Mouse (Mus musculus): ENCODE data around the gene Pik3r6. TPM values are rescaled to one million over a fixed set of nuclear protein-coding genes. Genes with fewer than 3 reads are reported as not detected.

The Pik3r6 gene
- polyA plus RNA-seq, 1 experiment = 5.4 TPM

DNA sequence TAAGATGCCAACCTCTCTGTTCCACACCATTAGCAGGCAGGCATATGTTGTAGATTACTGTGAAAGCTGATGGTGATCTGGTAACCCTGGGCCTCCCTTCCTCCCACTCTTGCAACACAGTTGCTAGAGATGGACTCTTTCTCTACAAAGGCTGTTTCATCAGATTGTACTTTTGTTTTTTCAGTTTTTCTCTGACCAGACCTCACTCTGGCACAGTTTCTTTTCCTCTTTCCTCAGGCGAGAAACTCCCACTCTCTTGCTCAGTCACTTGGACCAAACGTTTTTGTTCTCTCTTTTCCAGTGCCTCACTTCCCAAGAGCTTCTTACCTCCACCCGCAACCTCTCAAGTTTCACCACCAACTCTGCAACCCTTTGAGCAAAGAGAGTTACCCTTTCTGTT lies 11.2 kb downstream of the Pik3r6 start:
- H3K4me3 ChIP-seq (ENCODE audit: control insufficient read depth, low read depth, low read length) = no peak overlapping the region
- no peaks in the 10 kb centered on the region for H3K4me1 ChIP-seq (ENCODE audit: control insufficient read depth, insufficient read depth, low read length)
- TF ChIP-seq CTCF (IDR thresholded peaks at IDR 0.05; ENCODE audit: control insufficient read depth, insufficient read depth, insufficient replicate concordance, low read depth, low read length) (no peak), POLR2A (IDR thresholded peaks at IDR 0.05; ENCODE audit: control insufficient read depth, low read depth, low read length) (no peak)
- no peak overlapping the region for H3K27ac ChIP-seq (ENCODE audit: control insufficient read depth, insufficient read depth, low read depth, low read length)
- H3K27me3 ChIP-seq (ENCODE audit: control insufficient read depth, insufficient read depth, low read length) = no peaks in the 10 kb centered on the region
- H3K36me3 ChIP-seq (ENCODE audit: control insufficient read depth, insufficient read depth, low read length) = no peaks in the 10 kb centered on the region

DNA sequence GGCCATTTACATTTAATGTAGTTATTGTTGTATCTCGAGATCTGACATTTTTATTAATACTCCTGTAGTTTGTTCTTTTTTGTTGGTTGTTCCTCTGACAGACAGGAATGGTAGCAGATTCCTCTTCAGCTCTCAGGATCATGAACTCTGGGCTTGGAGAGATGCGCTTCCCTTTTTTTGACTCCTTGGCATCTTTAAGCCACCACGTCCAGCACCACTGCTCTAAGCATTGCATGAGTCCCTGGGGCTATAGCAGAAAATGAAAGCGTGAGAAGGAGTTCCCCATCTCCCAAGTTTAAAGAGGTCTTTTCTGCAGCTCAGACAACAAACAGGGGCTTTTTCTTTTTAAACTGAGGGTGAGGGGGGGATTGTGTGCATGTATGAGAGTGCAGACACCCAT lies 16.5 kb downstream of the Pik3r6 start:
- Histone ChIP-seq H3K4me3 (ENCODE audit: control insufficient read depth, low read depth, low read length) (no peak overlapping the region), H3K27ac (ENCODE audit: control insufficient read depth, insufficient read depth, low read depth, low read length) (no peak overlapping the region), H3K27me3 (ENCODE audit: control insufficient read depth, insufficient read depth, low read length) (no peaks in the 10 kb centered on the region), H3K4me1 (ENCODE audit: control insufficient read depth, insufficient read depth, low read length) (no peaks in the 10 kb centered on the region), H3K36me3 (ENCODE audit: control insufficient read depth, insufficient read depth, low read length) (no peaks in the 10 kb centered on the region)
- no peak for TF ChIP-seq POLR2A (IDR thresholded peaks at IDR 0.05; ENCODE audit: control insufficient read depth, low read depth, low read length)
- TF ChIP-seq CTCF (IDR thresholded peaks at IDR 0.05; ENCODE audit: control insufficient read depth, insufficient read depth, insufficient replicate concordance, low read depth, low read length) = no peak

DNA sequence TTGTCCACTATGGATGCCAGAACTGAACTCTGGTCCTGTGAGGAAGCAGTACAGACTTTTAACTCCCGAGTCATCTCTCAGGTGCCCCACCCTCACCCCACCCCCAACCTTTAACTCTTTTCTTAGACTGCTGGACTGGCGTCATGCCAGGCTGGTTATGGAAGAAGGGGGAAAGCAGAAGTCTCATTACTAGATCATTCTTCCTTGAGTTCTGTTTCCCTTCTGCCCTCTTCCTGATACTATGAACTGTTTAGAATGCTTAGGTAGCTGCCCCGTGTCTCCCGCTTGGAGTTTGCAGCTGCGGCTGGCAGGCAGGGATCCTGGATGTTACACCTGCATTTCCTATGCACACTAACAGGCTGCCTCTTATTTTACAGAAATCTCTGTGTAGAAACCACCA lies 17.0 kb downstream of the Pik3r6 start:
- Histone ChIP-seq H3K27ac (ENCODE audit: control insufficient read depth, insufficient read depth, low read depth, low read length) (no peak overlapping the region), H3K27me3 (ENCODE audit: control insufficient read depth, insufficient read depth, low read length) (no peaks in the 10 kb centered on the region), H3K4me1 (ENCODE audit: control insufficient read depth, insufficient read depth, low read length) (no peaks in the 10 kb centered on the region), H3K4me3 (ENCODE audit: control insufficient read depth, low read depth, low read length) (no peak overlapping the region), H3K36me3 (ENCODE audit: control insufficient read depth, insufficient read depth, low read length) (no peaks in the 10 kb centered on the region)
- TF ChIP-seq CTCF (IDR thresholded peaks at IDR 0.05; ENCODE audit: control insufficient read depth, insufficient read depth, insufficient replicate concordance, low read depth, low read length) (no peak), POLR2A (IDR thresholded peaks at IDR 0.05; ENCODE audit: control insufficient read depth, low read depth, low read length) (no peak)

DNA sequence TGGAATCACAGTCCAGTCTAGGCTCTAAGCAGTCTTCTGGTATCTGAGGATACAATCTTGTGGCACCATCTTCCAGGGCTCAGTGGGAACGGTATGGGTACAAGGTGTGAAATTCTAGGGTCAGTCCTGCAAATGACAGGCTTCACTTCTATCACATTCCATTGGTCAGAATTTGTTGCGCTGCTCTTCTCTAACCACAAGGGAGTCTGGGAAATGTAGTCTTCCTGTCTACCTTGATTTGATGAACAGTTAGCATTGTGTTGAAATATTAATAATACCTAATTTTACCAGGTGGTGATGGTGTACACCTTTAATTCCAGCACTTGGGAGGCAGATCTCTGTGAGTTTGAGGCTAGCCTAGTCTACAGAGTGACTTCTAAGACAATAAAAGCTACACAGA lies 17.6 kb downstream of the Pik3r6 start:
- H3K36me3 ChIP-seq (ENCODE audit: control insufficient read depth, insufficient read depth, low read length) = no peaks in the 10 kb centered on the region
- TF ChIP-seq POLR2A (IDR thresholded peaks at IDR 0.05; ENCODE audit: control insufficient read depth, low read depth, low read length) (no peak), CTCF (IDR thresholded peaks at IDR 0.05; ENCODE audit: control insufficient read depth, insufficient read depth, insufficient replicate concordance, low read depth, low read length) (no peak)
- no peak overlapping the region for H3K4me3 ChIP-seq (ENCODE audit: control insufficient read depth, low read depth, low read length)
- H3K27ac ChIP-seq (ENCODE audit: control insufficient read depth, insufficient read depth, low read depth, low read length) = no peak overlapping the region
- no peaks in the 10 kb centered on the region for H3K27me3 ChIP-seq (ENCODE audit: control insufficient read depth, insufficient read depth, low read length)
- no peaks in the 10 kb centered on the region for H3K4me1 ChIP-seq (ENCODE audit: control insufficient read depth, insufficient read depth, low read length)

DNA sequence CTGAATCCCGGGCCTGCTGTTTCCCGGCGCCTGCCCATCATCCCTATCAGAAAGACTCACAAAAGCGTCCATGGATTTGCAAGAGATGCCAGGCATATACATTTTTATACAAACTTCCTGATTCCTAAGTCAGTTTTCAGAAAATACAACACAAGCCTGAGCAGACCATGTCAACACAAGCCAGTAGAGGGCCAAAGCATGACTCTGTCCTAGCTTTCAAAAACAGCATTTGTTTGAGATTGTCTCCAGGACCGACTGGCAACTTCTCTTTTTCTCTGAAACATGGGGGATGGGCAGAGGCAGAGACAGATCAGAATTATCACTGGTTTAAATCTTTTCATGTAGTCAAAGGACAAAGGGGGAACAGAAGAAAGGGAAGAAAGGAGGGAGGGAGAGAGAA lies 18.5 kb downstream of the Pik3r6 start:
- H3K27me3 ChIP-seq (ENCODE audit: control insufficient read depth, insufficient read depth, low read length) = no peaks in the 10 kb centered on the region
- H3K36me3 ChIP-seq (ENCODE audit: control insufficient read depth, insufficient read depth, low read length) = no peaks in the 10 kb centered on the region
- no peak overlapping the region for H3K27ac ChIP-seq (ENCODE audit: control insufficient read depth, insufficient read depth, low read depth, low read length)
- no peaks in the 10 kb centered on the region for H3K4me1 ChIP-seq (ENCODE audit: control insufficient read depth, insufficient read depth, low read length)
- TF ChIP-seq POLR2A (IDR thresholded peaks at IDR 0.05; ENCODE audit: control insufficient read depth, low read depth, low read length) (no peak), CTCF (IDR thresholded peaks at IDR 0.05; ENCODE audit: control insufficient read depth, insufficient read depth, insufficient replicate concordance, low read depth, low read length) (no peak)
- no peak overlapping the region for H3K4me3 ChIP-seq (ENCODE audit: control insufficient read depth, low read depth, low read length)

DNA sequence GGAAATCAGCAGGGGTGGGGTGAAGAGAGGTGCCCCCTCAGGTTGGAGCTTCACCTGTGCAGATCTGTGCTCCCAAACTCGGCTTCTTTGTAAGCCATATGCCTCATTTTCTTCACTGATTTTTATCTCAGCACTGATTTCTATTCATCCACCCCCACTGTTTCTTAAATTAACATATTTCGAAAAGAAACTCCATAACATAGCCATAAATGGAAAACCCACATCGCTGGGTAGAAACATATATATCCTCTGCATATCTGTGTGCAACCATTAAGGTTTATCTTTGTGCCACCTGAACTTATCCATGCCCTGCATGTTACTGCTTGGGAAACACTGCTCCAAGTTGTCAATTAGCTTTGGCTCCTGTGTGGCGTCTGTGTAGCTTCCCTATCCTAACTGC lies 23.6 kb downstream of the Pik3r6 start:
- Histone ChIP-seq H3K27me3 (ENCODE audit: control insufficient read depth, insufficient read depth, low read length) (no peaks in the 10 kb centered on the region), H3K4me3 (ENCODE audit: control insufficient read depth, low read depth, low read length) (no peak overlapping the region), H3K27ac (ENCODE audit: control insufficient read depth, insufficient read depth, low read depth, low read length) (no peak overlapping the region), H3K4me1 (ENCODE audit: control insufficient read depth, insufficient read depth, low read length) (no peaks in the 10 kb centered on the region), H3K36me3 (ENCODE audit: control insufficient read depth, insufficient read depth, low read length) (no peaks in the 10 kb centered on the region)
- TF ChIP-seq CTCF (IDR thresholded peaks at IDR 0.05; ENCODE audit: control insufficient read depth, insufficient read depth, insufficient replicate concordance, low read depth, low read length) (no peak), POLR2A (IDR thresholded peaks at IDR 0.05; ENCODE audit: control insufficient read depth, low read depth, low read length) (no peak)

DNA sequence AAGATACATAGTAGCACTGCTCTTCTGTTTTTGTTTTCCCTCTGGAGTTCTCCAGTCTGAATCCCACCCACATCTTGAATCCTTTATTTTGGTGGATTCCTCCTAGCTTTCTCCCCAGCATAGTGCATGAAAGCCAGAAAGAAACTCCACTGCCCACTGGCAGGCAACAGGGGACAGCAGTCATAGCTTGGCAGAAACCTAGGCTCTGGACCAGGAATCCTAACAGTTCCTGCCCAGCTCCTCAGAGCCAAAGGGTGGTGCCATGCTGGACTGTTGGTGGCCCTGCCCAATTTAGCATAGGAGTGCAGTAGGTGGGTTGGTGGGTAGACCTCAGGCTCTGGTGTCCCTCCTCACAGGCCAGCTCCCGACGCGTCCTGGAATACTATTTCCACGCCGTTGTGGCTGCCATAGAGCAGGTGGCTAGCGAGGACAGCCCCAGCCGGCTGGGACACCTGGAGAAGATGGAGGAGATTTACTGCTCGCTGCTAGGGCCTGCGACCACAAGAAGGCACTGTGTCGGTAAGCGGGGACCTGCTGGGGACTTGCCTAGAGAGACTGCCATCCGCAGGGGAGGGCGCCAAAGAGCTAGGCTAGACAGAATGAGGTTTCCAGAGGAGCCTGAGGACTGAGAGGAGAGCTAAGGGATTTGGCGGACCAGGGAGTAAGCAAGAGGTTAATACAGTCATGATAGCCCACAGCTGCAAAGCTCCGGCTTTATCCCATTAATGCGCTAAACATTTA lies 28.4 kb downstream of the Pik3r6 start:
- no peak overlapping the region for H3K27ac ChIP-seq (ENCODE audit: control insufficient read depth, insufficient read depth, low read depth, low read length)
- peaks cover 6% of the 10 kb centered on the region for H3K4me1 ChIP-seq (ENCODE audit: control insufficient read depth, insufficient read depth, low read length)
- no peak overlapping the region for H3K4me3 ChIP-seq (ENCODE audit: control insufficient read depth, low read depth, low read length)
- TF ChIP-seq CTCF (IDR thresholded peaks at IDR 0.05; ENCODE audit: control insufficient read depth, insufficient read depth, insufficient replicate concordance, low read depth, low read length) (peak; percentile 27; the same call in 1 of the 2 replicates), POLR2A (IDR thresholded peaks at IDR 0.05; ENCODE audit: control insufficient read depth, low read depth, low read length) (no peak)
- H3K36me3 ChIP-seq (ENCODE audit: control insufficient read depth, insufficient read depth, low read length) = no peaks in the 10 kb centered on the region
- H3K27me3 ChIP-seq (ENCODE audit: control insufficient read depth, insufficient read depth, low read length) = no peaks in the 10 kb centered on the region

All from testis, adult 2 months (tissue).